Mouse (Mus musculus) kidney, adult 2 months (tissue): ENCODE measurements around the gene Zfp202. TPM values are rescaled to one million over a fixed set of nuclear protein-coding genes. Genes with fewer than 3 reads are reported as not detected.

Experiments used
- DNase-seq: peaks from one replicate; pipeline ENCODE4 v3.0.0; 2021
- H3K27ac ChIP-seq: fragments of 200-500 bp; 2 replicates; pipeline ENCODE4 v1.5.1; 2012; ENCODE audit warnings: low read depth, low read length, control low read depth, inconsistent platforms; ENCODE audit not compliant: insufficient read depth
- H3K27me3 ChIP-seq: fragments of 200-500 bp; replicated peaks from 2 replicates; pipeline ENCODE4 v1.6.1; 2012; ENCODE audit warnings: mild to moderate bottlenecking, moderate library complexity, low read length, inconsistent platforms; ENCODE audit not compliant: control insufficient read depth, insufficient read depth
- H3K36me3 ChIP-seq: fragments of 200-500 bp; 2 replicates; pipeline ENCODE4 v1.6.1; 2012; ENCODE audit warnings: mild to moderate bottlenecking, moderate library complexity, low read length, inconsistent platforms; ENCODE audit not compliant: control insufficient read depth, insufficient read depth
- H3K4me1 ChIP-seq: fragments of 200-500 bp; 2 replicates; pipeline ENCODE4 v1.6.1; 2011; ENCODE audit warnings: low read length; ENCODE audit not compliant: control insufficient read depth, insufficient read depth
- H3K4me3 ChIP-seq: fragments of 200-500 bp; 2 replicates; pipeline ENCODE4 v1.5.1; 2011; ENCODE audit warnings: mild to moderate bottlenecking, low read depth, low read length, control low read depth; ENCODE audit not compliant: insufficient read depth
- CTCF ChIP-seq: fragments of 200-500 bp; conservative IDR thresholded peaks from 2 replicates; pipeline ENCODE4 v1.5.1; 2011; ENCODE audit warnings: low read depth, mild to moderate bottlenecking, control low read depth, low read length, moderate library complexity, mixed read lengths; ENCODE audit not compliant: insufficient read depth, insufficient read length
- POLR2A ChIP-seq: fragments of 200-500 bp; IDR thresholded peaks from one replicate; pipeline ENCODE4 v1.6.1; 2011; ENCODE audit warnings: low read depth, low read length, control low read depth
- WGBS: fragments of 180-500 bp; shearing (Covaris S2); methylation state at CpG from one replicate; pipeline ENCODE4 v1.1.7; 2018; 5-methylcytosine and 5-hydroxymethylcytosine counted together
- polyA plus RNA-seq: library from polyadenylated mRNA; depleted of rRNA; stranded (reverse); fragments of >200 nt; gene quantifications from 2 replicates; pipeline ENCODE4 v1.2.3, GENCODE M21; 2012

Zfp202 gene
- polyA plus RNA-seq, 1 experiment, result 0.94 TPM

- Histone ChIP-seq H3K27ac (no peak overlapping the region), H3K4me3 (no peak overlapping the region), H3K36me3 (no peaks in the 10 kb centered on the region), H3K4me1 (no peaks in the 10 kb centered on the region), H3K27me3 (no peaks in the 10 kb centered on the region)
- no peak for TF ChIP-seq CTCF
- TF ChIP-seq POLR2A, result no peak
- DNase-seq, result no peak
- WGBS, result 56% methylated on average over 4 of the region's 4 CpGs
These were observed 47.6 kb downstream of the Zfp202 start for GRCm38 (mm10) chr9:40239749-40240148.

DNA sequence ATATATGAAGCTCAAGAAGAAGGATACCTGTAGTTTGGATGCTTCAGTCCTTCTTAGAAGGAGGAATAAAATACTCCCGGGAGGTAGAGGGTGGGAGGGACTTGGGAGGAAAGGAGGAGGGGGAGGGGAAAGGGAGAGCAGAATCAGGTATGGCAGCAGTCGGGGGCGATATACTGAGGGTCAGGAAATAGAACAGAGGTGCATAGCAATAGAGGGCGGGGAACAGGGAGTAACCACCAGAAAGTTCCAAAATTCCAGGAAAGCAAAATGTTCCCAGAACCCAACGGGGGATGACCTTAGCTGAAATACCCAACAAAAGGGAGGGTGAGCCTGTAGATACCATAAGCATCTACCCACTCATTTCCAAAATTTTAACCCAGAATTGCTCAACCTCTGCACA is 48.2 kb downstream of the Zfp202 start:
- Histone ChIP-seq H3K4me1 (no peaks in the 10 kb centered on the region), H3K4me3 (no peak overlapping the region), H3K36me3 (no peaks in the 10 kb centered on the region), H3K27ac (no peak overlapping the region), H3K27me3 (no peaks in the 10 kb centered on the region)
- no peak for DNase-seq
- 46% methylated on average over 5 of the region's 5 CpGs for WGBS
- TF ChIP-seq POLR2A, result no peak
- no peak for TF ChIP-seq CTCF

DNA sequence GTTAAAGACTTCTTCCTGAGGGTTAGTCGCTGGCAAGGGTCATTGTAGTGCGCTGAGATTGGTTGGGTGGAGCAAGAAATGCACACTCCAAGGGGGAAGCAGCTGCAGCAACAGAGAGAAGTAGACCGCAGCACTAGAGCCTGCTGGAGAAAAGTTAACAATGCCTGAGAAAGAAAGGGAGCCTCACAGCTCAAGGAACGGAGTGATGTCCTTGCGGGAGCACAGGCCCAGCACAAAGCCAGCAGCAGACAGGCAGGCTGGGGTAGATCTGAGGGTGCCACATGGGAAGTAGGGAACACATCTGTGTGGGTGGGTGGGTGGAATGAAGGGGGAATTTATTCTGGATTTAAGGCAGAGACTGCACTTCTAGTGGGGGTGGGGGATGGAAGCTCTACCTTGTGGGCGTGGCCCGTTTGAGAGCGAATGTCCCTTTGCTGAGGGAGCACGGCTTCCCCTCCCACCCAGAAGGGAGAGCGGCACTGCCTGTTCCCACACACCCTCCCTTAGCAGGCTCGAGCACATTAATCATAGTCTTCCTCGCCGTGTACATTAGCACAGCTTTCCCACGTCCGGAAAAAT is 49.2 kb downstream of the Zfp202 start:
- 8% methylated on average over 15 of the region's 15 CpGs for WGBS
- no peak overlapping the region for H3K27ac ChIP-seq
- H3K4me1 ChIP-seq, result no peaks in the 10 kb centered on the region
- TF ChIP-seq POLR2A (no peak), CTCF (no peak)
- no peaks in the 10 kb centered on the region for H3K27me3 ChIP-seq
- no peaks in the 10 kb centered on the region for H3K36me3 ChIP-seq
- H3K4me3 ChIP-seq, result peak overlapping the region; percentile 53
- peak; percentile 23 for DNase-seq

DNA sequence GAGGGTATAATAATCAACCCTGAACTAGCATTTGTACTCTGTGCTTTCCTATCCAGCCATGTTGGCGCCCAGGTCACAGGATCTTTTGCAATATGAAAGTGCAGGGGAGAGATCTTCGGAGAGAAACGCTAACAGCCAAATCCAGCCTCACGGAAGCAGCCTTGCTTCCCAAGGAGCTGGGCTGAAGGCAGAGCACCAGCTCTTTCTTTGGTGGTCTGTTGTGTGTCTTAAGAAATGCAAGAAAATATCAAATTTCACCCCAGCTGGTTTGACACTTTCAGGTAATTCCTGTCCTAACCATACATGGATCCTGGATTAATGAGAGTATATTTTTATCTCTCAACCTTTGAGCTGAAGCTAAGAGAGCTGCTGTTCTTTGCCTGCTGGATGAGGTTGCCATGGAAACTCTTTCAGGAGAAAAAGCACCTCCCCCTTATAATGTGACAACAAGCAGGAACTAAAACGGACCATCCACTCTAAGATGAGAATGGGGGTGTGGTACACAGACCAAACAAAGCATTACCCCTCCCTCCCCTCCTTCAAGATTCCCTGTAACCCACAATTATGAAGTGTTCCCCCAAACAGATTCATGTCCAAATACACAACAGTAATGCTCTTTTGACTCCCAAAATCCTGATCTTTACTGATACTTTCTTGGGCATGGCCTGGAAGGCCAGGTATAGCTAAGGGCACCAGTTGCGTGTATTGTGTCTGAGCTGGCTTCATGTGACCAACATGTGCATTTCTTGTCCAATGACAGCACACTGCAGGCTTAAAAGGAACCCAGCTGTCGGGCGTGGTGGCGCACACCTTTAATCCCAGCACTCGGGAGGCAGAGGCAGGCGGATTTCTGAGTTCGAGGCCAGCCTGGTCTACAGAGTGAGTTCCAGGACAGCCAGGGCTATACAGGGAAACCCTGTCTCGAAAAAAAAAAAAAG is 50.1 kb downstream of the Zfp202 start:
- Histone ChIP-seq H3K4me1 (no peaks in the 10 kb centered on the region), H3K27ac (no peak overlapping the region), H3K27me3 (no peaks in the 10 kb centered on the region), H3K36me3 (no peaks in the 10 kb centered on the region), H3K4me3 (peak overlapping the region; percentile 53)
- no peak for TF ChIP-seq CTCF
- no peak for TF ChIP-seq POLR2A
- DNase-seq, result peak; percentile 17
- WGBS, result 59% methylated on average over 13 of the region's 13 CpGs

DNA sequence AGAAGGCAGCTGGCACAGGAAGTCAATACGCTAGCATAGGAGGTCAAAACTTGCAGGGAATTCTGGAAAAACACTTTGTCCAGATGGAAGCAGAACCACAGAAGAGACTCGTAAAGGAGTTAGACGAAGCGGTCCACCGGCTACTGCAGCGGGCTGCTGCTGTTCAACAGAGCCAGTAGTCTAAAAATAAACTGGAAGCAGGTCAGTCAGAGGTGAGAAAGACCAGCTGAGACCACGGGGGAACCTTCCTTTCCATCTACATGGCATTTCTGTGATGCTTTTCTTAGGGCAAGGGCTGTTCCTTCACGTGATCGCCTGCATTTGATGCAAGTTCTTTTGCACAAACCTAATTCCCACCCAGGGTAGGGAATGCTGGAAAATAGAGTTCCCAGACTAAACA is 53.4 kb downstream of the Zfp202 start:
- H3K27ac ChIP-seq, result no peak overlapping the region
- H3K36me3 ChIP-seq, result no peaks in the 10 kb centered on the region
- no peaks in the 10 kb centered on the region for H3K4me1 ChIP-seq
- 41% methylated on average over 9 of the region's 9 CpGs for WGBS
- no peaks in the 10 kb centered on the region for H3K27me3 ChIP-seq
- no peak for TF ChIP-seq POLR2A
- TF ChIP-seq CTCF, result no peak
- H3K4me3 ChIP-seq, result no peak overlapping the region
- no peak for DNase-seq

- H3K4me1 ChIP-seq, result no peaks in the 10 kb centered on the region
- no peak for TF ChIP-seq CTCF
- TF ChIP-seq POLR2A, result no peak
- H3K36me3 ChIP-seq, result no peaks in the 10 kb centered on the region
- no peak for DNase-seq
- no peak overlapping the region for H3K27ac ChIP-seq
- no peaks in the 10 kb centered on the region for H3K27me3 ChIP-seq
- H3K4me3 ChIP-seq, result no peak overlapping the region
- 84% methylated on average over 7 of the region's 7 CpGs for WGBS
These were observed 54.0 kb downstream of the Zfp202 start for GRCm38 (mm10) chr9:40245974-40246665.

GRCm38 (mm10) chr9:40246702-40247101 is 54.6 kb downstream of the Zfp202 start:
- H3K36me3 ChIP-seq, result no peaks in the 10 kb centered on the region
- no peak overlapping the region for H3K4me3 ChIP-seq
- H3K4me1 ChIP-seq, result no peaks in the 10 kb centered on the region
- DNase-seq, result no peak
- WGBS, result 87% methylated on average over 6 of the region's 6 CpGs
- H3K27me3 ChIP-seq, result no peaks in the 10 kb centered on the region
- TF ChIP-seq CTCF, result no peak
- no peak for TF ChIP-seq POLR2A
- H3K27ac ChIP-seq, result no peak overlapping the region
